Mouse (Mus musculus): ENCODE measurements at regions not wholly inside any gene's neighbourhood (a gene's known extent, or its start where the extent isn't known, plus 50 kb on each side); places are given as distances from the start of the nearest gene placed in this dataset.

DNA sequence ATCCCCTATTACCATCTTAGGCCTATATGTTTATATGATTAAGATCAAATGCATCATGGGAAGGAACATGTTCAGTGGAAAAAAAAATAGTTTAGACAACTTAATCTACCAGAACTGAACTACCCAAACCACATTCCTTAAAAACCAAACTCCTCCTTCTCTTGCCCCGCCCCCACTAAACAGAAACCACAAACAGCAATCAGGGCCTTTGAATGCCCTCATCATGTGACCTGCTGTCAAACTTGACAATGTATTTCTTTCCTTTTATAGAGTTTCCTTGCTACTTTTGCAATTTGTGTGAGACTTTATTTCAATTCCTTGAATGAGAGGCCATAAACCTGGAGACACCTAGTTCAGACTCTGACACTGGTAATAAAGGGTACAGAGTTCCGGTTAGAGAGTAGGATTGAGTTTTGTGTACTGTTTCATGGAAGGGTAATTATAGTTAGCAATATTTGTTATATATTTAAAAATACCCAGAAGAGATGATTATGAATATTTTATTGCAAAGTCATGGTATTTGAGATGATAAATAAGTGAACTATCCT is 61.7 kb upstream of the Mboat1 start:
- TF ChIP-seq POLR2A (IDR thresholded peaks at IDR 0.05; ENCODE audit: insufficient read depth, low read length) (no peak), CTCF (IDR thresholded peaks at IDR 0.05; ENCODE audit: low read depth, low read length) (no peak)
